Mouse (Mus musculus) heart, adult 2 months (tissue): ENCODE results near the gene Guca1a. TPM values are rescaled to one million over a fixed set of nuclear protein-coding genes. Genes with fewer than 3 reads are reported as not detected.

Source experiments
- DNase-seq, 2 experiments: peaks; one replicate each; pipeline ENCODE4 v3.0.0; 2021
- H3K27ac ChIP-seq: fragments of 200-600 bp; 2 replicates; pipeline ENCODE4 v1.8.1; 2022
- H3K27me3 ChIP-seq: fragments of 200-500 bp; 2 replicates; pipeline ENCODE4 v1.6.1; 2012; ENCODE audit warnings: mild to moderate bottlenecking, low read length, inconsistent platforms, mixed read lengths; ENCODE audit not compliant: control insufficient read depth, insufficient read depth
- H3K36me3 ChIP-seq: fragments of 200-500 bp; 2 replicates; pipeline ENCODE4 v1.6.1; 2012; ENCODE audit warnings: low read length, inconsistent platforms; ENCODE audit not compliant: control insufficient read depth, insufficient read depth
- H3K4me1 ChIP-seq: fragments of 200-500 bp; 2 replicates; pipeline ENCODE4 v1.6.1; 2011; ENCODE audit warnings: low read length; ENCODE audit not compliant: control insufficient read depth, insufficient read depth
- H3K4me3 ChIP-seq: fragments of 200-600 bp; 2 replicates; pipeline ENCODE4 v1.8.1; 2022
- H3K79me2 ChIP-seq: fragments of 200-500 bp; replicated peaks from 2 replicates; pipeline ENCODE4 v1.6.1; 2012; ENCODE audit warnings: mild to moderate bottlenecking, inconsistent platforms, low read length, moderate library complexity, mixed read lengths; ENCODE audit not compliant: control insufficient read depth, insufficient read depth
- H3K9ac ChIP-seq: fragments of 200-500 bp; 2 replicates; pipeline ENCODE4 v1.6.1; 2012; ENCODE audit warnings: low read depth, mild to moderate bottlenecking, control low read depth, inconsistent platforms, low read length, mixed read lengths
- CTCF ChIP-seq: fragments of 200-600 bp; IDR thresholded peaks from 2 replicates; pipeline ENCODE4 v1.8.1; 2022; ENCODE audit warnings: antibody characterized with exemption, mild to moderate bottlenecking, moderate library complexity
- EP300 ChIP-seq: fragments of 200-500 bp; IDR thresholded peaks from 2 replicates; pipeline ENCODE4 v1.6.1; 2011; ENCODE audit warnings: low read depth, low read length, control low read depth; ENCODE audit not compliant: insufficient read depth
- POLR2A ChIP-seq: fragments of 200-500 bp; IDR thresholded peaks from 2 replicates; pipeline ENCODE4 v1.6.1; 2011; ENCODE audit warnings: mild to moderate bottlenecking, low read depth, low read length, control low read depth; ENCODE audit not compliant: insufficient read depth
- WGBS: fragments of 180-500 bp; shearing (Covaris S2); methylation state at CpG from one replicate; pipeline ENCODE4 v1.1.7; 2018; 5-methylcytosine and 5-hydroxymethylcytosine counted together
- intact Hi-C: fragments of 180-260 bp; cut with DNase I; formaldehyde crosslinking; loops from one replicate; pipeline ENCODE4 v1.15.1; 2025
- polyA plus RNA-seq: library from polyadenylated mRNA; depleted of rRNA; stranded (reverse); fragments of >200 nt; gene quantifications from 2 replicates; pipeline ENCODE4 v1.2.3, GENCODE M21; 2012; rRNA removed
- total RNA-seq, 2 experiments: library from RNA; stranded (reverse); gene quantifications; 2 replicates each; pipeline ENCODE4 v1.2.3; 2021

Gene Guca1a
- total and polyA plus RNA-seq, 3 experiments, result 0.34 to 0.55 (median 0.39) TPM

DNA sequence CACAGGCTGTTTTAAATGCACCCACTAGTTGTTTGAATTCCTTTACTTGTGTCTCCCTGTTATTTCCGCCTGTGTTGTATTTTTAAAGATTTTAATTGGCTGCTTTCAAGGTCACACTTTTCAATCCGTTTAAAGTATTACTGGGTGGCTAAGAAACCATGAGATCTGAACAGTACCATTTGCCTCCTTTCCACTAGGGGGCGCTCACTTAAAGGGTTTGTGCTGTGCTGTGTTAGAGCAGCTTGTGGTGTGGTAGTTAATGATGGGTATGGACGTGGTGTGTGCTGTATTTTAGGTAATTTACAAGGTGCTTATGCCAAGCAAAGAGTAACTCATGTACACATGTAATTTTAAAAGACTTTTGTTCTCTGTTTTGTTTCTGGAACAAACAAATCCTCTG is 28.9 kb downstream of the Guca1a start:
- Histone ChIP-seq H3K79me2 (no peaks in the 10 kb centered on the region), H3K4me1 (no peaks in the 10 kb centered on the region), H3K4me3 (no peak overlapping the region), H3K27me3 (no peaks in the 10 kb centered on the region), H3K36me3 (no peaks in the 10 kb centered on the region; the same call in 1 of the 2 replicates), H3K27ac (no peak overlapping the region), H3K9ac (no peak overlapping the region)
- no peak for TF ChIP-seq EP300
- TF ChIP-seq CTCF, result peak; percentile 90
- no peak for TF ChIP-seq POLR2A
- 9% methylated on average over 4 of the region's 4 CpGs for WGBS
- peak; percentile 35 to 41 for DNase-seq
- intact Hi-C loops, result no loop called here

DNA sequence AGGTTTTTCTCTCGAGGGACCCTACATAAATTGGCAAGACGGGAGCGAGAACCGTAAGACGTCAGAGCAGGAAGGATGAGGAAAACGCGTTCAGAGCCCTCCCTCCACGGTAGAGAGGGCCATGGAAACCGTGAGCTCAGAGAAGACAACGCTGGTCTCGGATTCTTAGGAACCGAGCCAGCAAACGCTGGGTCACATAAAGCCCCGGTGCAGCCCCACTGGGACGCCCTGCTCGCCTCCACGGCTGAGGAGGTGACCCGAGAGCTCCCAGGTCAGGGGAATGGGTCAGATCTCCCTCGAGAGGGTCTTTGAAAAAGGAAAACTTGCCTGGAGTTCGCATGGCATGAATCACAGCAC is 31.3 kb downstream of the Guca1a start:
- Histone ChIP-seq H3K27me3 (no peaks in the 10 kb centered on the region), H3K4me1 (no peaks in the 10 kb centered on the region), H3K9ac (peak overlapping the region; percentile 62), H3K27ac (peak overlapping the region; percentile 29), H3K4me3 (peak overlapping the region; percentile 94), H3K79me2 (no peaks in the 10 kb centered on the region), H3K36me3 (no peaks in the 10 kb centered on the region; the same call in 1 of the 2 replicates)
- intact Hi-C loops, result loop anchor here (5.0 to 10.0 kb wide), 4 partner anchors 227 to 332 kb away; partner anchors contain the start of genes Bysl, Gm20517, Gm21981 and Med20
- TF ChIP-seq EP300 (no peak), CTCF (no peak), POLR2A (no peak)
- DNase-seq, result no peak
- WGBS, result 1% methylated on average over 20 of the region's 20 CpGs

DNA sequence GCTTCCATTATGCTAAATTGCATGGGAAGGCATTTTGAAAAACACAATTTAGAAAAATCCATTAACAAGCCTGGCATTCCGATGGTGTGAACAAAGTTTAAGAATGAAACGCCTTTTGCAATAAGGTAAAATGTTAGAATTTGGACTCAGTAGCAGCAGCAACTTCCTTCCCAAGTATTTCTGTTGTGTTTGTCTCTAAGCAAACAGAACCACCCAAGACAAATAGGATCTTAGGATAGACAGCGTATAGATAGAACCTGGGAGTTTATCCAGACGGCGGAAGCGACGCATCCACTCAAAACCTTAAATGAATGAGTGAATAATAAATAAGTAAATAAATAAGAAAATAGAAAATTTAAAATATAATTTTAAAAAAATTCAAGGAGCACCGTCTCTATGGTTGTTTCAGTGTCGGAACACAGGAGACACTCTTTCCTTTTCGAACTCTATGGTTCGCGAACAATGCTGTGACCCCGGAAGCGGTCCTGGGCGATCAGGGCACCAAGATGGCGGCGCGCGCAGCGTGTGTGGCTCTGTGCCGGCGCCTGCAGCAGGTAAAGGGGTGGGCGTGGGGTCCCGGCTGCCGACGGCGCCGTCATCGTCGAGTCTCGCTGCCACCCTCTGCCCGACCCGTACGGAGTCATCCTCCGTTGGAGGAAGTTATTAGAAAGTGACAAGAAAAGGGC is 31.8 kb downstream of the Guca1a start, which contains the start of gene Mrps10:
Mrps10 (plus strand) TSS at position 487 of the 686 bp plus-strand sequence.
- DNase-seq, result peak; percentile 84 to 86
- TF ChIP-seq EP300 (no peak), CTCF (0 out of 2 replicates have a peak, but pooled peaks have one; percentile 16), POLR2A (peak; percentile 56; the same call in 1 of the 2 replicates)
- Histone ChIP-seq H3K27me3 (no peaks in the 10 kb centered on the region), H3K36me3 (no peaks in the 10 kb centered on the region; the same call in 1 of the 2 replicates), H3K27ac (peak within 1 kb of the TSS; percentile 56), H3K4me1 (no peaks in the 10 kb centered on the region), H3K79me2 (no peaks in the 10 kb centered on the region), H3K9ac (peak within 1 kb of the TSS; percentile 62), H3K4me3 (peak within 1 kb of the TSS; percentile 94)
- intact Hi-C loops, result loop anchor here (5.0 to 10.0 kb wide), 4 partner anchors 226 to 331 kb away; partner anchors contain the start of genes Bysl, Gm20517, Gm21981 and Med20
- 4% methylated on average over 35 of the region's 35 CpGs for WGBS

DNA sequence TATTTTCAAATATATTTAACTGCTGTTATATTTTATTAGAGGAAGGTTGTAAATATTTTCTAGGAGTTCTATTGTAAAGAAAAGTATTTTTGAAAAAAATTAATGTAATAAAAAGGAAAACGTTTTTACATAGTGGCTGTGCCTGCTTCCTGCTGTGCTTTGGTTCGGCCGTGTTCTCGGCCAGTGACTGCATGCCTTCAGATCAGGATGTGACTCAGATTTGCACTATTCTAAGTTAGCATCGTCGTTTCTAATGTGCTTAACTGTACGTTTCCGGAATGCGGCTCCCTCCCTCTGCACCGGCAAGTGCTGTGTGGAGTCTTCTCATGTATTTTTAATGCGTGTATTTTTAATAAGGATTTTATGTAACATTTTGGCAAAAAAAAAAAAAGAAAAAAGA is 39.0 kb downstream of the Guca1a start:
- Histone ChIP-seq H3K27ac (no peak overlapping the region), H3K4me1 (no peaks in the 10 kb centered on the region), H3K4me3 (no peak overlapping the region), H3K9ac (no peak overlapping the region), H3K36me3 (no peaks in the 10 kb centered on the region), H3K79me2 (no peaks in the 10 kb centered on the region), H3K27me3 (no peaks in the 10 kb centered on the region)
- 41% methylated on average over 11 of the region's 11 CpGs for WGBS
- DNase-seq, result no peak
- intact Hi-C loops, result loop anchor here (10.0 kb wide), 1 partner anchor 253 kb away; the partner anchor contains the start of genes Bysl, Gm20517 and Med20
- no peak for TF ChIP-seq EP300

DNA sequence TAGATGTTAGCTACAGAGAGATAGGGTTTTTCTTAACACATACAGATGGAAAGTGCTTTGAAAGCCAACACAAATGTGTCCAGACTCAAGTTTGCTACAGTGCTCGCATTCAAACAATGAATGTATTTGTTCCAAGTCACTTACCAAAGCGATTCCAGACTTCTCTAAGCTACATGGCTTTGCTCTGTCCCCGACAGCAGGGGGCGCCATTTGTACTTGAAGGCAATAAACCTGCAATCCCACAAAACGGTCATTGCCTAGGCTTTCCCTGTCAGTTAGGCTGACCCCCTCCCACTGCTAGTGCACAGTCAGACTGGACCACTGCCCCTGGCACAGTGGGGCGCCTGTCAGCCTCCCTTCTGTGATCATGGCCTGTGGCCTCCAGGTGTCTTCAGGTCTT is 40.4 kb downstream of the Guca1a start:
- DNase-seq, result peak; percentile 21 to 54
- H3K27ac ChIP-seq, result no peak overlapping the region
- H3K79me2 ChIP-seq, result no peaks in the 10 kb centered on the region
- no peaks in the 10 kb centered on the region for H3K36me3 ChIP-seq
- intact Hi-C loops, result loop anchor here (10.0 kb wide), 1 partner anchor 255 kb away; the partner anchor contains the start of genes Bysl, Gm20517 and Med20
- H3K4me1 ChIP-seq, result no peaks in the 10 kb centered on the region
- no peak overlapping the region for H3K9ac ChIP-seq
- no peaks in the 10 kb centered on the region for H3K27me3 ChIP-seq
- H3K4me3 ChIP-seq, result no peak overlapping the region
- 53% methylated on average over 6 of the region's 6 CpGs for WGBS
- TF ChIP-seq CTCF, result peak; percentile 75
- no peak for TF ChIP-seq EP300

- Histone ChIP-seq H3K4me1 (no peaks in the 10 kb centered on the region), H3K27me3 (no peaks in the 10 kb centered on the region), H3K9ac (no peak overlapping the region), H3K79me2 (no peaks in the 10 kb centered on the region), H3K4me3 (no peak overlapping the region), H3K36me3 (no peaks in the 10 kb centered on the region), H3K27ac (no peak overlapping the region)
- TF ChIP-seq POLR2A, result no peak
- TF ChIP-seq CTCF, result no peak
- TF ChIP-seq EP300, result no peak
- intact Hi-C loops, result no loop called here
- 97% methylated on average over 3 of the region's 3 CpGs for WGBS
- DNase-seq, result no peak
These were observed 50.6 kb downstream of the Guca1a start for GRCm38 (mm10) chr17:47349721-47350319.

Other genes starting within 250 kb of the Guca1a start
- 10 to 100 TPM; 18.2 to 22.5 TPM for gene Mrps10, start 31.7 kb downstream of the Guca1a start, total RNA-seq
- 19.9 and 25.9 TPM in 2 replicates for gene Mrps10, start 31.7 kb downstream of the Guca1a start, polyA plus RNA-seq
- under 1 TPM; 0.23 to 0.43 TPM for gene Guca1b, start 15.2 kb downstream of the Guca1a start, total RNA-seq
- gene Guca1b, start 15.2 kb downstream of the Guca1a start, polyA plus RNA-seq, result 0.86 and 1.1 TPM in 2 replicates
- 1 to 10 TPM; 1.2 to 1.4 TPM for gene AI661453, start 36.0 kb upstream of the Guca1a start, total RNA-seq
- 0.64 and 1.00 TPM in 2 replicates for gene AI661453, start 36.0 kb upstream of the Guca1a start, polyA plus RNA-seq
- not detected for gene 1700001C19Rik, start 36.8 kb upstream of the Guca1a start, total RNA-seq
- 0.44 and 0.76 TPM in 2 replicates for gene 1700001C19Rik, start 36.8 kb upstream of the Guca1a start, polyA plus RNA-seq
- 10 to 100 TPM; 10.8 to 12.5 TPM for gene Taf8, start 101.7 kb upstream of the Guca1a start, total RNA-seq
- 14.2 and 21.0 TPM in 2 replicates for gene Taf8, start 101.7 kb upstream of the Guca1a start, polyA plus RNA-seq
- 10 to 100 TPM; 75.9 to 83.7 TPM for gene Ccnd3, start 104.5 kb upstream of the Guca1a start, total RNA-seq
- 75.1 and 77.5 TPM in 2 replicates for gene Ccnd3, start 104.5 kb upstream of the Guca1a start, polyA plus RNA-seq
- 10 to 100 TPM; 15.7 to 15.9 TPM for gene Bysl, start 210.9 kb upstream of the Guca1a start, total RNA-seq
- gene Bysl, start 210.9 kb upstream of the Guca1a start, polyA plus RNA-seq, result 13.2 and 15.6 TPM in 2 replicates
- 10 to 100 TPM; 13.5 to 15.0 TPM for gene Med20, start 211.0 kb upstream of the Guca1a start, total RNA-seq
- gene Med20, start 211.0 kb upstream of the Guca1a start, polyA plus RNA-seq, result 17.4 and 25.1 TPM in 2 replicates
- 1 to 10 TPM; 2.8 TPM for gene Gm20517, start 211.0 kb upstream of the Guca1a start, total RNA-seq
- 0.27 and 1.5 TPM in 2 replicates for gene Gm20517, start 211.0 kb upstream of the Guca1a start, polyA plus RNA-seq
- 1 to 10 TPM; 3.4 to 3.6 TPM for gene Usp49, start 230.1 kb upstream of the Guca1a start, total RNA-seq
- gene Usp49, start 230.1 kb upstream of the Guca1a start, polyA plus RNA-seq, result 2.9 and 3.6 TPM in 2 replicates